Mouse (Mus musculus): ENCODE measurements at regions not wholly inside any gene's neighbourhood (a gene's known extent, or its start where the extent isn't known, plus 50 kb on each side); places are given as distances from the start of the nearest gene placed in this dataset.

GRCm38 (mm10) chr11:40846586-40846985 lies 91.5 kb upstream of the Ccng1 start:
- DNase-seq (ENCODE audit: low spot score), result no peak
- Histone ChIP-seq H3K4me1 (ENCODE audit: insufficient read depth, low read depth, low read length) (no peaks in the 10 kb centered on the region), H3K4me2 (replicated peaks; ENCODE audit: low read depth, low read length) (no peak overlapping the region), H3K27ac (ENCODE audit: low read length) (no peak overlapping the region), H3K9ac (replicated peaks; ENCODE audit: low read depth) (no peak overlapping the region), H3K9me3 (ENCODE audit: low read length) (no peaks in the 10 kb centered on the region), H3K4me3 (ENCODE audit: low read depth, low read length) (no peak overlapping the region), H3K36me3 (ENCODE audit: insufficient read depth, low read length) (no peaks in the 10 kb centered on the region), H3K27me3 (replicated peaks; ENCODE audit: insufficient read depth, low read length) (no peaks in the 10 kb centered on the region)
- no peak for ATAC-seq
- TF ChIP-seq CTCF (IDR thresholded peaks at IDR 0.05) (no peak), EP300 (IDR thresholded peaks at IDR 0.05) (no peak)
- WGBS, result 63% methylated on average over 1 of the region's 1 CpGs

GRCm38 (mm10) chr11:40835393-40835792 lies 80.3 kb upstream of the Ccng1 start:
- Histone ChIP-seq H3K9ac (replicated peaks; ENCODE audit: low read depth) (no peak overlapping the region), H3K9me3 (ENCODE audit: low read length) (no peaks in the 10 kb centered on the region), H3K4me1 (ENCODE audit: insufficient read depth, low read depth, low read length) (no peaks in the 10 kb centered on the region), H3K27me3 (replicated peaks; ENCODE audit: insufficient read depth, low read length) (no peaks in the 10 kb centered on the region), H3K4me2 (replicated peaks; ENCODE audit: low read depth, low read length) (no peak overlapping the region), H3K4me3 (ENCODE audit: low read depth, low read length) (no peak overlapping the region), H3K27ac (ENCODE audit: low read length) (no peak overlapping the region), H3K36me3 (ENCODE audit: insufficient read depth, low read length) (no peaks in the 10 kb centered on the region)
- WGBS, result 52% methylated on average over 4 of the region's 4 CpGs
- ATAC-seq, result no peak
- TF ChIP-seq EP300 (IDR thresholded peaks at IDR 0.05), result no peak
- no peak for TF ChIP-seq CTCF (IDR thresholded peaks at IDR 0.05)
- no peak for DNase-seq (ENCODE audit: low spot score)

All from lung, postnatal 0 days (tissue).